Mouse (Mus musculus) myocyte (in vitro differentiated cells): ENCODE results near the gene Lyst.

Experiments
- MYOD1 ChIP-seq, 3 experiments: IDR thresholded peaks; one replicate each; pipeline ENCODE4 v1.6.1; 2011; ENCODE audit warnings: control low read depth in 2 of 3, low read depth in 2 of 3, mild to moderate bottlenecking in 2 of 3, moderate library complexity in 1 of 3; ENCODE audit not compliant: insufficient read length in 2 of 3, control insufficient read depth in 1 of 3
- POLR2A ChIP-seq: IDR thresholded peaks from one replicate; pipeline ENCODE4 v1.6.1; 2011; ENCODE audit warnings: low read depth, mild to moderate bottlenecking, control low read depth, moderate library complexity; ENCODE audit not compliant: insufficient read length
- POLR2AphosphoS2 ChIP-seq: IDR thresholded peaks from one replicate; pipeline ENCODE4 v1.6.1; 2011; ENCODE audit warnings: low read depth, control low read depth; ENCODE audit not compliant: insufficient read length
- TCF12 ChIP-seq: IDR thresholded peaks from one replicate; pipeline ENCODE4 v1.6.1; 2011; ENCODE audit warnings: mild to moderate bottlenecking, control low read depth; ENCODE audit not compliant: poor library complexity, insufficient read depth, severe bottlenecking
- TCF3 ChIP-seq: IDR thresholded peaks from one replicate; pipeline ENCODE4 v1.6.1; 2011; ENCODE audit warnings: low read depth, control low read depth; ENCODE audit not compliant: insufficient read length

- TF ChIP-seq POLR2AphosphoS2 (no peak), TCF12 (no peak), POLR2A (no peak), MYOD1 (IDR thresholded peaks at IDR 0.05; ENCODE audit: control insufficient read depth in 1 of 3, insufficient read length in 2 of 3, low read depth in 2 of 3) (no peak), TCF3 (no peak)
Measured at GRCm38 (mm10) chr13:13777696-13778095, 187.5 kb downstream of the Lyst start.
